ENCODE assay signal across 10 mouse cellular contexts in the genomic region with DNA sequence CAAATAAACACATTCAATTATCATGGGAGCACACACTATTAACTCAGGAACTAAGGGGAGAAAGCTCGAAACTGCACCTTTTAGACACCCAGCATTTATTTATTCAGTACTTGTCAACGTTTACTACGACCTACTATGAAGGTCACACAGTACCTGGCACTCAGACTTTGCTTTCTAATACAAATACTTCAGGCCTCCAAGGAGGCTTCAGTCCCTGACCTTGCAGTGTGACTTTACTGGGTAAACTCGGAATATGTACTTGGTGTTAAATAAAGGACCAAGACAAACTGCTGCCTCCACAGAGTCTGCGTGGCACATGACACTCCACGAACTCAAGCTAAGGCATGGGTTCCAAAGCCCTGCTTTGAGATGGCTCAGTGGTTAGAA.
"Had no signal": no experiment of that assay in that cellular context is flagged by ENCODE, and none has a peak within 500 bp of the region (broad histone marks: within the 10 kb centered on the region; RNA-seq: fewer than 3 reads in every experiment).

No protein-coding gene starts in this region.

- ATAC-seq: hindbrain, postnatal 0 days; liver, embryonic 12.5 days; midbrain, embryonic 16.5 days had no signal

- H3K4me3 ChIP-seq: limb, embryonic 15.5 days; liver, embryonic 12.5 days; midbrain, embryonic 12.5 days had no signal

- H3K9me3 ChIP-seq: limb, embryonic 15.5 days; liver, embryonic 12.5 days; midbrain, embryonic 12.5 days had no signal

- DNase-seq: kidney, adult 11 months; kidney, postnatal 25 days; right cerebral cortex, adult 18-20 months; right cerebral cortex, postnatal 25 days; thymus, postnatal 4 days had no signal

- H3K4me1 ChIP-seq: liver, embryonic 12.5 days; midbrain, embryonic 12.5 days had no signal

- H3K36me3 ChIP-seq: limb, embryonic 15.5 days; liver, embryonic 12.5 days; midbrain, embryonic 12.5 days had no signal

- H3K27ac ChIP-seq: hindbrain, postnatal 0 days; liver, embryonic 12.5 days; midbrain, embryonic 12.5 days had no signal

- H3K4me2 ChIP-seq: limb, embryonic 15.5 days; liver, embryonic 12.5 days; midbrain, embryonic 12.5 days had no signal

- H3K9ac ChIP-seq: limb, embryonic 15.5 days; liver, embryonic 12.5 days; midbrain, embryonic 12.5 days had no signal

- H3K27me3 ChIP-seq: limb, embryonic 15.5 days had no signal
